Mouse (Mus musculus) spleen, adult 2 months (tissue): ENCODE results near the gene Prkn. TPM values are rescaled to one million over a fixed set of nuclear protein-coding genes. Genes with fewer than 3 reads are reported as not detected.

Experiments
- DNase-seq, 2 experiments: peaks; one replicate each; pipeline versions ENCODE4 v3.0.0 to v3.0.0-alpha.2; 2012 to 2021; ENCODE audit warnings: low spot score in 2 of 2, low read depth in 1 of 2
- H3K27ac ChIP-seq: fragments of 200-500 bp; 2 replicates; pipeline ENCODE4 v1.5.1; 2012; ENCODE audit warnings: low read length, inconsistent platforms; ENCODE audit not compliant: insufficient read depth
- H3K27me3 ChIP-seq: fragments of 200-500 bp; 2 replicates; pipeline ENCODE4 v1.6.1; 2012; ENCODE audit warnings: mild to moderate bottlenecking, moderate library complexity, low read length, inconsistent platforms; ENCODE audit not compliant: control insufficient read depth, insufficient read depth
- H3K36me3 ChIP-seq: fragments of 200-500 bp; 2 replicates; pipeline ENCODE4 v1.6.1; 2012; ENCODE audit warnings: mild to moderate bottlenecking, low read length, inconsistent platforms; ENCODE audit not compliant: control insufficient read depth, insufficient read depth
- H3K4me1 ChIP-seq: fragments of 200-500 bp; 2 replicates; pipeline ENCODE4 v1.6.1; 2011; ENCODE audit warnings: inconsistent platforms; ENCODE audit not compliant: control insufficient read depth, insufficient read depth, insufficient read length
- H3K4me3 ChIP-seq: fragments of 200-500 bp; 2 replicates; pipeline ENCODE4 v1.5.1; 2011; ENCODE audit warnings: mild to moderate bottlenecking, inconsistent platforms; ENCODE audit not compliant: insufficient read depth, insufficient read length; ENCODE audit errors: extremely low read depth
- CTCF ChIP-seq: fragments of 200-500 bp; IDR thresholded peaks from 2 replicates; pipeline ENCODE4 v1.5.1; 2011; ENCODE audit warnings: mild to moderate bottlenecking, inconsistent platforms; ENCODE audit not compliant: insufficient read depth, insufficient read length, insufficient replicate concordance; ENCODE audit errors: extremely low read depth
- POLR2A ChIP-seq: fragments of 200-500 bp; IDR thresholded peaks from 2 replicates; pipeline ENCODE4 v1.6.1; 2011; ENCODE audit warnings: low read depth, low read length, inconsistent platforms
- WGBS: fragments of 180-500 bp; shearing (Covaris S2); methylation state at CpG from one replicate; pipeline ENCODE4 v1.1.7; 2018; 5-methylcytosine and 5-hydroxymethylcytosine counted together
- polyA plus RNA-seq: library from polyadenylated mRNA; depleted of rRNA; stranded (reverse); fragments of >200 nt; gene quantifications from 2 replicates; pipeline ENCODE4 v1.2.3, GENCODE M21; 2012

Prkn gene
- polyA plus RNA-seq, 1 experiment = 0.72 TPM

DNA sequence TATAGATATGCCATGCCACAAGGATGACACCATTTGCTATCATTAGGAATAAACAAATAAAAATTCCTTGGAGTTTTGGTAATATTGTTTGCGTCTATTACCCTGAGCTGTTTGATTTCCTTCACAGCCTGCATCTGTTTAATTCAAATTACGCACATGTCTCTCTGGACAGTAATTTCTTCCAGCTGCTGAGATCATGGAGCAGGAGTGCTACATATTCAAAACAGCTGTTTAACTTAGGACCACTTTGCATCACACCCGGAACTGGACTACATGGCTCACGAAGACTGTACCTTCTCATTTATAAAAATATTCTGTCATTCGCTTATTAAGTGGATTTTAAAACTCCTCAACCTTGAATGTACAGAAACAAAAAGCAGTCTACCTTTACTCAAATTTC, 246.9 kb downstream of the Prkn start:
- H3K4me3 ChIP-seq = no peak overlapping the region
- no peaks in the 10 kb centered on the region for H3K36me3 ChIP-seq
- WGBS = 94% methylated on average over 5 of the region's 5 CpGs
- H3K27me3 ChIP-seq = no peaks in the 10 kb centered on the region
- H3K27ac ChIP-seq = no peak overlapping the region
- H3K4me1 ChIP-seq = no peaks in the 10 kb centered on the region
- no peak for DNase-seq
- TF ChIP-seq POLR2A (no peak), CTCF (no peak)

DNA sequence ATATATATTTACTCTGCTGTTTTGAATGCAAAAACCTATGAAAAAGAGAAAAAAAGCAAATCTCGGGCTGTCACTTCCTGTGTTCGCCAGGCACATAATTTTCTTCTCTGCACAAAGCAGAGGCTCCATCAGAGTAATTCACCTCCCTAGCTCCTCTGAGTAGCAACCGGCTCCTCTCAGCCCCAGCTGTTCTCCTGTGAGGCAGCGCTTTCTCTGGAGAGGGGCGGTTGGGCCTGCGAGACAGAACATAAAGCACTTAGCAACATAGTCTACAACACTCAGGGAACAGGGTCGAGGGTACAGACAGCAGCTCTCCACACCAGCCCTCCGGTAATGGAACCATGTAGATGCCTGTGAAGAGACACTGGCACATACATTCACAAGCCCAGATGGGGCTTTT, 247.6 kb downstream of the Prkn start:
- no peak for DNase-seq
- Histone ChIP-seq H3K4me3 (no peak overlapping the region), H3K4me1 (no peaks in the 10 kb centered on the region), H3K36me3 (no peaks in the 10 kb centered on the region), H3K27ac (no peak overlapping the region), H3K27me3 (no peaks in the 10 kb centered on the region)
- TF ChIP-seq POLR2A (no peak), CTCF (no peak)
- 76% methylated on average over 8 of the region's 8 CpGs for WGBS

DNA sequence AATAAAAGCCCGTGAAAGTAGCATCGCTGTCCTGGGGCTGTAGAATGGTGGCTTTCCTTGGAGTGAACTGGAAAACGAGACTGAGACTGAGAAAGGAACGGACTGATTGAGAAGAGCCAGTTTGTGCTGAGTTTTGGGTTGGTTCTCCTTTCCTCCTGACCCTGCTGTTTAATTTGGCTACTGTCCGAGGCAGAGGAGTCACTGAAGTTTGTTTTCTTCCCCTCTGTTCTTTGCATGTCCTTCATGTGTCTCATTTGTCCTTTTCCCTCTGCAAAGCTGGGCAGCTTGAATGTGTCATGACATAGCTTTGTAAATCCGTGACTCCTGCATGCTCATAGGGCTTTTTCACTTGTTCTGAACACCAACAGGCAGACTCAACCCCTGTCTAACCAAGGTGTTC, 249.2 kb downstream of the Prkn start:
- Histone ChIP-seq H3K36me3 (no peaks in the 10 kb centered on the region), H3K27ac (no peak overlapping the region), H3K4me1 (no peaks in the 10 kb centered on the region), H3K4me3 (no peak overlapping the region), H3K27me3 (no peaks in the 10 kb centered on the region)
- DNase-seq = no peak
- TF ChIP-seq CTCF = no peak
- 79% methylated on average over 6 of the region's 6 CpGs for WGBS

DNA sequence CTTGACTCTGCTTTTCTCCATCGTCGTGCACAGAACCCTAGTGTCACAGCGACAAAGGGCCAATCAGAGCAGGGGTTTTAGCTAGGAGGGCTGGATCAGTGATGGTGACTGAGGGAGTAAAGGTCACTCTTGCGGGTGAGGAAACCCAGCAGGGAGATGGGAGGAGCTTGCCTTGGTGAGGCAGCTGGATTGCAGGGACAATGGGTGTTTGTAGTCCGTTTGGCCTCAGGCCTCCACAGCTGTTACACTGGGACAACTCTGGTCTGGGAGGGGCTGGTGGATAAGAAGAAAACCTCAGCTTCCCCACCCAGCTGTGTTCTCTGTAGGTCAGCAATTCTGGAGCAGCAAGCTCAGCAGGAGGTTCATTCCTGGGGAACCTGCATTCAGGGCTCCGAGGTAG, 252.7 kb downstream of the Prkn start:
- WGBS = 73% methylated on average over 6 of the region's 6 CpGs
- H3K27ac ChIP-seq = no peak overlapping the region
- no peak overlapping the region for H3K4me3 ChIP-seq
- TF ChIP-seq CTCF = no peak
- no peak for TF ChIP-seq POLR2A
- no peaks in the 10 kb centered on the region for H3K4me1 ChIP-seq
- H3K36me3 ChIP-seq = no peaks in the 10 kb centered on the region
- DNase-seq = no peak
- H3K27me3 ChIP-seq = no peaks in the 10 kb centered on the region

DNA sequence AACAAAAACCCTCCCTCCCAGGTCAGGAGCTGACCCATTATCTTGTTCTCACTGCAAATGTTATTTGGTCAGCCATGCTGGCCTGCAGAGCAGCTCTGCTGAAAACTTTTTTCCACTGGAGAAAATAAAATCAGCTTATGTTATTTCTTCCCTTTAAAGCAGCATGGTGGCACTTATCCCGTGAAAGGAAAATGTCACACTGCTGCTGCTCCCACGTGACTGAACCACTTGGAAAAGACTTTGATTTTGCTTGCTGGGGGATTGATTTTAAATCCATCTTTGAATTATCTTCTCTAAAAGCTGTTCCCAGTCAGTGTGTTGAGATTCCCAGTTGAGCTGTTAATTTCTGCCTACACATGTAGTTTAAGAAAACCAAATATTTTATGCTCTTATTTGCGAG, 253.1 kb downstream of the Prkn start:
- H3K4me1 ChIP-seq = no peaks in the 10 kb centered on the region
- no peak overlapping the region for H3K27ac ChIP-seq
- no peaks in the 10 kb centered on the region for H3K36me3 ChIP-seq
- H3K4me3 ChIP-seq = no peak overlapping the region
- 81% methylated on average over 3 of the region's 3 CpGs for WGBS
- TF ChIP-seq POLR2A (no peak), CTCF (no peak)
- no peaks in the 10 kb centered on the region for H3K27me3 ChIP-seq
- no peak for DNase-seq

DNA sequence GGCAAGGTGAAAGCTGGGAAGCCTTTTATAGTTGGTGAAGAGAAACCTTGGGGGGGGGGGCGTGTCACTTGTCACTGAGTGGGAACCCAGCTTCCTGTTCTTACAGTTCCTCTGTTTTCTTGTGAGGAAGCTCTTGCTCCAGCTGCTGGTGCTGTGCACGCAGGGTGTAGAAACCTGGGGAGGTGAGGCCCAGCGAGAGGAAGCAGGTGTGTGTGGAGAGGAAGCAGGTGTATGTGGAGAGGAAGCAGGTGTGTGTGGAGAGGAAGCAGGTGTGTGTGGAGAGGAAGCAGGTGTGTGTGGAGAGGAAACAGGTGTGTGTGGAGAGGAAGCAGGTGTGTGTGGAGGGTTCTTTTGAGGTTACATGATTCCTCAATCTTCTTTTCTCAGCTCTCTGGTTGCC, 266.8 kb downstream of the Prkn start:
- TF ChIP-seq CTCF (no peak), POLR2A (no peak)
- Histone ChIP-seq H3K4me1 (no peaks in the 10 kb centered on the region), H3K36me3 (no peaks in the 10 kb centered on the region), H3K27me3 (no peaks in the 10 kb centered on the region), H3K27ac (no peak overlapping the region), H3K4me3 (no peak overlapping the region)
- WGBS = 61% methylated on average over 3 of the region's 3 CpGs
- no peak for DNase-seq

DNA sequence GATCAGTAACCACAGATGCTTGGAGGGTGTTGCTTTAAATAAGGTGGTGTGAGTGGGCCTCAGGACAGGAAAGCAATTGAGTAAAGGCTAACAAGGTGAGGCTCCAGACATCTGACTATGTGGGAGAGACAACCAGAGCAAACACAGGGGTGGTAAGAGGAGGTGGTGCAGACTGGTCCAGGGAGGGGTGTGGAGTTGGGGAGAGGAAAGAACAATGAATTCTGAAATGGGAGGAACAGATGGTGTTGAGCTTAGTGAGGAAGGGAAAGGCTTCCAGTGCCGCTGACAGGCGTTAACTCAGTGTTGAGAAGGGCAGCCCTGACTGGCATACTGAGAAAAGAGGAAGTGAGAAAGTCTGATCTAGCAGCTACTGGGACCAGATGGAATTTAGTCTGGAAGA, 267.7 kb downstream of the Prkn start:
- H3K4me3 ChIP-seq = no peak overlapping the region
- WGBS = 41% methylated on average over 2 of the region's 2 CpGs

More for the DNA sequence above, 267.7 kb downstream of the Prkn start:
- no peak for DNase-seq
- no peak overlapping the region for H3K27ac ChIP-seq
- no peaks in the 10 kb centered on the region for H3K36me3 ChIP-seq
- TF ChIP-seq CTCF = no peak
- no peaks in the 10 kb centered on the region for H3K27me3 ChIP-seq
- no peaks in the 10 kb centered on the region for H3K4me1 ChIP-seq
